Mouse (Mus musculus) myocyte (in vitro differentiated cells): ENCODE results near the gene Nelfa.

Experiments used
- MYOD1 ChIP-seq, 3 experiments: IDR thresholded peaks; one replicate each; pipeline ENCODE4 v1.6.1; 2011; ENCODE audit warnings: control low read depth in 2 of 3, low read depth in 2 of 3, mild to moderate bottlenecking in 2 of 3, moderate library complexity in 1 of 3; ENCODE audit not compliant: insufficient read length in 2 of 3, control insufficient read depth in 1 of 3
- POLR2A ChIP-seq: IDR thresholded peaks from one replicate; pipeline ENCODE4 v1.6.1; 2011; ENCODE audit warnings: low read depth, mild to moderate bottlenecking, control low read depth, moderate library complexity; ENCODE audit not compliant: insufficient read length
- POLR2AphosphoS2 ChIP-seq: IDR thresholded peaks from one replicate; pipeline ENCODE4 v1.6.1; 2011; ENCODE audit warnings: low read depth, control low read depth; ENCODE audit not compliant: insufficient read length
- SRF ChIP-seq: IDR thresholded peaks from one replicate; pipeline ENCODE4 v1.6.1; 2011; ENCODE audit warnings: low read depth; ENCODE audit not compliant: control insufficient read depth, insufficient read length
- TCF12 ChIP-seq: IDR thresholded peaks from one replicate; pipeline ENCODE4 v1.6.1; 2011; ENCODE audit warnings: mild to moderate bottlenecking, control low read depth; ENCODE audit not compliant: poor library complexity, insufficient read depth, severe bottlenecking

DNA sequence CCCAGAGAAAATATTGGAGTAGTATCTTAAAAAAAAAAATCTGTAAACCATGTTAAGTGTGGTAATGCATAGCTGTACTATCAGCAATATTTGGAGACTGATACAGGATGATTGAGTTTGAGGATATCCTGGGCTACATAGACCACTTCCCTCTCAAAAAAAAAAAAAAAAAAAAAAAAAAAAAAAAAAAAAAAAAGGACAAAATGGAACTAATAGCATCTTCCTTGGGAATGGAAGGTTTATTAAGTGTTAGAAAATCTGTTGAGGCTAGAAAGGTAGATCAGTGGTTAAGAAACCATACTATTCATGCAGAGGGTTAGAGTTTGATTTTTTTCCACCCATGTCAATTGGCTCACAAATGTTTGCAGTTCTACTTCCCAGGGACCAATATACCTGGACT is 78.5 kb downstream of the Nelfa start:
- no peak for TF ChIP-seq POLR2A
- TF ChIP-seq TCF12: no peak
- no peak for TF ChIP-seq SRF
- TF ChIP-seq POLR2AphosphoS2: no peak
- TF ChIP-seq MYOD1 (IDR thresholded peaks at IDR 0.05; ENCODE audit: control insufficient read depth in 1 of 3, insufficient read length in 2 of 3, low read depth in 2 of 3): no peak
